Mouse (Mus musculus): ENCODE data around the gene Snap91. TPM values are rescaled to one million over a fixed set of nuclear protein-coding genes. Genes with fewer than 3 reads are reported as not detected.

The Snap91 gene
- total RNA-seq, 2 experiments from 2014 or later: 475 to 527 TPM

- DNase-seq (ENCODE audit: low spot score in 2 of 2): no peak
These were observed 66.1 kb downstream of the Snap91 start for GRCm38 (mm10) chr9:86814340-86814739.

DNA sequence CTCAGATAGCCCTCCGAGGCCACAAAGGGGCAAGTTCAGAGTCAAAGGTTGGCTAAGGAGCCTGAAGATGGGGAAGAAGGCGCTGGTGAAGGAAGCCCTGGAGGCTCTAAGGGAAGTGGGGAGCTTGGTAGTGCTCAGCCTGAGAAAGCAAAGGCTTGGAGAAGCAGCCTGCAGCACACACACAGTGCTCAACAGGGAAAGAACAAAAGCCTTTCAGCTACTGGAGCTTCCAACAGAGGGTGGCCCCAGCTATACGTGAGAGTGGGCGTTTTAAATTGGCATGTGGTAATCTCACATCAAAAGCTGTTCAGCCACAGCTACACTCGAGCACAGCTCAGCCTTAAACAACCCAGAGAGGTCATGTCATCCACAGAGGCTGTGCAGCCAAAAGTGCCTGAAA is 67.1 kb downstream of the Snap91 start:
- no peak for DNase-seq (ENCODE audit: low spot score in 2 of 2)

GRCm38 (mm10) chr9:86810696-86811232 is 69.7 kb downstream of the Snap91 start:
- no peak for DNase-seq (ENCODE audit: low spot score in 2 of 2)

- no peak for DNase-seq (ENCODE audit: low spot score in 2 of 2)
These were observed 70.2 kb downstream of the Snap91 start for GRCm38 (mm10) chr9:86810213-86810612.

DNA sequence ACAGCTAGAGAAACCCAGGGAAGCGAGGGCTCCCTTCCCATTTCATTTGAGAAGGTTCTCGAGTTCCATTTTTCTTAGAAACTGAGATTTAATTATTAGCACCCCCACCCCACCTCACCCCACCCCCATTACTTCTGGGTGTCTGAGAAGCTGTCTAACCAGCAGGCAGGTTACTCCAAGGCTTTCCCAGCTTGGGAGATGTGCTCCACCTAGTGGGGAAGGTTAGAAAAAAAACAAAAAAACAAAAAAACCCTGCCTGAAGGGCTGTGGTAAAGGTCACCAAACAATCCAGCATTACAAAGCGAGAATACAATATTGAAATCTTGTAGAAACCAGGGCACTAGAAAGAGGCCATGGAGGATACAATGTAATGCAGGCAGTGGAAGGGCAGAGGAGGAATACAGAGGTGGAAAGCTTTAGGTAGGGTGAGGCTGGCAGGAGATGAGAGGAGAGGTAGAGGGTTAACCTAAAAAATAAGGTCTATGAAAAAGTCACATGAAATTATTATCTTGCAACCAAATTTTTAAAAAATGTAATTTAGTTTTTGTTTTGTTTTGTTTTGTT is 79.8 kb downstream of the Snap91 start:
- no peak for DNase-seq (ENCODE audit: low spot score in 2 of 2)

DNA sequence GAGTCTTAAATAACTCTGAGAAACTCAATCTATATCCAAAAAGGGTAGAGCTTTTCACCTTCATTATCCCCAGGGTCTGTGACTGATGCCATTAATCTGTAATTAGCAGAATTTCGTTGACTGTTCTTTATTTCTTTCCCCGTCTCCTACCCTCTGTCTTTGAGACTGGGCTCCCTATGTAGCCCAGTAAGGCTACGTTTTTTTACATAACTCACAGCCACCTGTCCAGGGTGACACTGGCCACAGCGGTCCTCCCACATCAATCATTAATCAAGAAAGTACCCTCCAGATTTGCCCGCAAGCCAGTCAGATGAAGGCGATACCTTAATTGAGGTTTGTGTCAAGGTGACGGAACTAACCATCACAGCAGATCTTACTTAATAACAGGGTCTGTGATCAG is 81.4 kb downstream of the Snap91 start:
- DNase-seq (ENCODE audit: low spot score in 2 of 2): no peak

- DNase-seq (ENCODE audit: low spot score in 2 of 2): no peak
These were observed 81.8 kb downstream of the Snap91 start for GRCm38 (mm10) chr9:86798686-86799085.

- DNase-seq (ENCODE audit: low spot score in 2 of 2): no peak
These were observed 82.3 kb downstream of the Snap91 start for GRCm38 (mm10) chr9:86798129-86798528.

- no peak for DNase-seq (ENCODE audit: low spot score in 2 of 2)
These were observed 82.9 kb downstream of the Snap91 start for GRCm38 (mm10) chr9:86797553-86797952.

DNA sequence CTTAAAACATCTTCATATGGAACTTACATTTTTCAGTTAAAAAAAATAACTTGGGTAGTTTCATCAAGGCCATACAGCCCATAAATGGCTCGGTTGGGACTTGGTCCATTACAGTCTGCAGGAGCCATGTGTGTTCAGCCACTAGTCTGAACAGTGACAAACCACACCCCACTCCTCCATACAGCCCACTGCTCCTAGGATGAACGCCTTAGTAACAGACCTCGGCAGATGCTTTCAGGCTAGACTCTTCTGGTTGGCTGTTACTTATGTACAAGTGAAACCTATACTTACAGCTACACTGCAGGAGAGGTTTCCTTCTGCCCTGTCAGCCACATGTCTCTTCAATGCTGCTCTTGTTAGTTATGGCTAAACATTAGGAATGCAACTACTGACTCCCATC is 85.2 kb downstream of the Snap91 start:
- DNase-seq (ENCODE audit: low spot score in 2 of 2): no peak

GRCm38 (mm10) chr9:86791927-86792326 is 88.5 kb downstream of the Snap91 start:
- DNase-seq (ENCODE audit: low spot score in 2 of 2): no peak

DNA sequence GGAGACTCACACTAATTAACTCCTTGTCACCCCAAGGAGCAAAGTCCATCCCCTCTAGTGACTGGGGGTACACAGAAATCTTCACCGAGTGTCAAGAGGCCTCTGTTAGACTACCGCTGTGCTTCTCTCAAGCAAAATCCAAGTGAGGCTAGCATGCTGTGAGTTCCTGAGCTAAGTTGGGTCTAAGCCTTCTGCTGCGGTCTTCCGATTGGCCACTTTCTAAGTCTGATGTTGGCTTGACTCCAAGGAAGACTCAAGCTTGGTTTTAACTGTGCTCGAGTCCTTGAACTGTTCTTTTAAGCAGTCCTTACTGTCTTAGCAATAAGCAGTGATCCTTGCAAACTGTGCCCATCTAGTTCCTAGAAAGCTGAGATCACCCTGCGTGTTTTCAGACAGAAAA is 91.3 kb downstream of the Snap91 start:
- DNase-seq (ENCODE audit: low spot score in 2 of 2): no peak

- DNase-seq (ENCODE audit: low spot score in 2 of 2): no peak
These were observed 97.6 kb downstream of the Snap91 start for GRCm38 (mm10) chr9:86782836-86783235.

GRCm38 (mm10) chr9:86781426-86781825 is 99.0 kb downstream of the Snap91 start:
- no peak for DNase-seq (ENCODE audit: low spot score in 2 of 2)

- DNase-seq (ENCODE audit: low spot score in 2 of 2): no peak
These were observed 102.2 kb downstream of the Snap91 start for GRCm38 (mm10) chr9:86778212-86778611.

- DNase-seq (ENCODE audit: low spot score in 2 of 2): no peak
These were observed 103.1 kb downstream of the Snap91 start for GRCm38 (mm10) chr9:86777309-86777708.

GRCm38 (mm10) chr9:86775374-86775773 is 105.1 kb downstream of the Snap91 start:
- DNase-seq (ENCODE audit: low spot score in 2 of 2): no peak

DNA sequence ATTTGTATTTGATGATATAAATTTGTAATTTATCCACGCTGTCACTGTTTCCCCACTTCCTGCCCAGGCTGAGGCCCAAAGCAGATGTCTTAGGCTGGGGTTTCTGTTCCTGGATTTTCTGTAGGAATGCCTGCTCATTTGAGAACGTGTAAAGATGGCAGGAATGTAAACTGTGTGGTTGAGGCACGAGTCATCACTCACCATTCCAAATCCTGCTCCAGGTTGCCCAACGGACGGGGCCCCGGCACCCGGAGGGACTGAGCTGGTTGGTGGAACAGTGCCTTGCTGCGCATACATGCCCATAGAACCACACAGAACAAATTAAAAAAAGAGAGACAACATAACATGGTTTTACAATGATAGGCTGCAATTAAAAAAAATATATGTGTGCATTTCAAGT is 106.5 kb downstream of the Snap91 start:
- no peak for DNase-seq (ENCODE audit: low spot score in 2 of 2)

GRCm38 (mm10) chr9:86772897-86773296 is 107.6 kb downstream of the Snap91 start:
- DNase-seq (ENCODE audit: low spot score in 2 of 2): no peak

DNA sequence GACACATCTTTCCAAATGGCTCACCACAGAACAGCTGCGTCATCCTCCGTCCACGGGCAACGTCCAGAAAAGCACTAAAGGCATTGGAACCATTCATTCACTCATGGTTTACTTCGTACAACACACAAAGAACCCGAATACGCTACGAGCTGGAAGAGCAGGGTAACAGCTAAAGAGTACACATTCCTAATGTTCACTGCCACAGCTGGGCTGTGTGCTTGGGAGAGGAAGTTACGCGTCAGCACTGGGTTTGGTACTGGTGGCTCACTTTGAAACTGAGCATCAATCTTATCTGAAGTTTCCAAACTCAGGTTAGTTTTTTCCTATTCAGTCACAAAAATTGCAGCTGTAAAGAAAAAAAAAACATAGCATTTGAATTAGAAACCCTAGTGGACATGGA is 113.5 kb downstream of the Snap91 start:
- DNase-seq (ENCODE audit: low spot score in 2 of 2): no peak

DNA sequence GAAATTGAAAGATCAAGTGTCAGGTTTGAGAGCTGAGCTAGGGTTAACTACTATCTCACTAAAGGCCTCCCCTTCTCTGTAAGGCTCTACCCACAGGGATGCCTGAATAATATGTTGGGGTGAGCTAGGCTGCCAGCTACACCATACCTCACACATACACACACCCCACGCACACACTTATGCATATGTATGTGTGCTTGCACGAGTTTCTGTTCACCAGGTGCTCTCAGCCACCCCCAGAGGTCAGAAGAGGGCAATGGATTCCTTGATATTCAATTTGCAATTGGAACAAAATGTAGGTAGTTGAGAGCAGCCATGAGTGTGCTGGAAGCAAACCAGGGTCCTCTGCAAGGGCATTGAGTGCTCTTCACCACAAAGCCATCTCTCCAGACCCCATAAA is 116.5 kb downstream of the Snap91 start:
- DNase-seq (ENCODE audit: low spot score in 2 of 2): no peak

GRCm38 (mm10) chr9:86762477-86763376 is 117.7 kb downstream of the Snap91 start:
- no peak for DNase-seq (ENCODE audit: low spot score in 2 of 2)

All from layer of hippocampus, postnatal 10 days (tissue).